Mouse (Mus musculus): ENCODE measurements around the gene Inpp5e. TPM values are rescaled to one million over a fixed set of nuclear protein-coding genes. Genes with fewer than 3 reads are reported as not detected.

Inpp5e gene
- polyA plus RNA-seq, 1 experiment from 2014 or later = 29.1 TPM

- WGBS = 58% methylated on average over 6 of the region's 6 CpGs
- ATAC-seq (ENCODE audit: insufficient number of reproducible peaks, insufficient read depth, low FRiP score, low TSS enrichment, low read depth) = no peak
- Histone ChIP-seq H3K27me3 (no peaks in the 10 kb centered on the region), H3K4me2 (no peak overlapping the region), H3K27ac (peak overlapping the region; percentile 41; the same call in 1 of the 2 replicates), H3K9ac (replicated peaks) (no peak overlapping the region), H3K4me3 (replicated peaks) (no peak overlapping the region), H3K9me3 (no peaks in the 10 kb centered on the region), H3K36me3 (peaks cover 72% of the 10 kb centered on the region), H3K4me1 (replicated peaks) (peaks cover 18% of the 10 kb centered on the region)
Observed at GRCm38 (mm10) chr2:26348241-26348640, 60.8 kb downstream of the Inpp5e start.

Other genes with a start within 250 kb of the Inpp5e start
- not detected in 2 replicates for gene Lhx3, start 200.9 kb downstream of the Inpp5e start, polyA plus RNA-seq (2016; fragmentation: Nextera tagmentation; extraction: Ambion mirVana)
- gene Qsox2, start 171.7 kb downstream of the Inpp5e start, polyA plus RNA-seq (2016; fragmentation: Nextera tagmentation; extraction: Ambion mirVana) = 16.1 TPM in 2 replicates
- gene Ccdc187, start 114.6 kb downstream of the Inpp5e start, polyA plus RNA-seq (2016; fragmentation: Nextera tagmentation; extraction: Ambion mirVana) = not detected in 2 replicates
- gene Gpsm1, start 93.7 kb downstream of the Inpp5e start, polyA plus RNA-seq (2016; fragmentation: Nextera tagmentation; extraction: Ambion mirVana) = 73.4 and 74.1 TPM in 2 replicates
- 32.2 and 32.5 TPM in 2 replicates for gene Dnlz, start 57.1 kb downstream of the Inpp5e start, polyA plus RNA-seq (2016; fragmentation: Nextera tagmentation; extraction: Ambion mirVana)
- gene Card9, start 48.3 kb downstream of the Inpp5e start, polyA plus RNA-seq (2016; fragmentation: Nextera tagmentation; extraction: Ambion mirVana) = 0.50 and 0.51 TPM in 2 replicates
- gene Snapc4, start 28.6 kb downstream of the Inpp5e start, polyA plus RNA-seq (2016; fragmentation: Nextera tagmentation; extraction: Ambion mirVana) = 36.7 and 39.4 TPM in 2 replicates
- 170 TPM in 2 replicates for gene Entr1, start 19.9 kb downstream of the Inpp5e start, polyA plus RNA-seq (2016; fragmentation: Nextera tagmentation; extraction: Ambion mirVana)
- 116 TPM in 2 replicates for gene Pmpca, start 19.9 kb downstream of the Inpp5e start, polyA plus RNA-seq (2016; fragmentation: Nextera tagmentation; extraction: Ambion mirVana)
- 25.6 and 33.0 TPM in 2 replicates for gene Sec16a, start 36.0 kb upstream of the Inpp5e start, polyA plus RNA-seq (2016; fragmentation: Nextera tagmentation; extraction: Ambion mirVana)
- 13.7 and 14.0 TPM in 2 replicates for gene Notch1, start 107.5 kb upstream of the Inpp5e start, polyA plus RNA-seq (2016; fragmentation: Nextera tagmentation; extraction: Ambion mirVana)
- gene Egfl7, start 170.8 kb upstream of the Inpp5e start, polyA plus RNA-seq (2016; fragmentation: Nextera tagmentation; extraction: Ambion mirVana) = 77.4 and 82.1 TPM in 2 replicates
- 0.31 TPM in 1 of 2 replicates, not detected in the other for gene Gm20532, start 177.4 kb upstream of the Inpp5e start, polyA plus RNA-seq (2016; fragmentation: Nextera tagmentation; extraction: Ambion mirVana)
- gene Agpat2, start 195.2 kb upstream of the Inpp5e start, polyA plus RNA-seq (2016; fragmentation: Nextera tagmentation; extraction: Ambion mirVana) = 17.1 and 18.4 TPM in 2 replicates
- 61.7 and 66.3 TPM in 2 replicates for gene Fam69b, start 219.3 kb upstream of the Inpp5e start, polyA plus RNA-seq (2016; fragmentation: Nextera tagmentation; extraction: Ambion mirVana)

Measured in limb, embryonic 12.5 days (tissue).